Mouse (Mus musculus) spleen, embryonic (tissue): ENCODE results near the gene Sdf4.

Experiments
- CTCF ChIA-PET: fragments of 350-600 bp; sonication (Branson Sonifier 250); formaldehyde crosslinking; loops from one replicate; lab custom pipeline; 2022; lab: Charles Lee

Gene Sdf4

DNA sequence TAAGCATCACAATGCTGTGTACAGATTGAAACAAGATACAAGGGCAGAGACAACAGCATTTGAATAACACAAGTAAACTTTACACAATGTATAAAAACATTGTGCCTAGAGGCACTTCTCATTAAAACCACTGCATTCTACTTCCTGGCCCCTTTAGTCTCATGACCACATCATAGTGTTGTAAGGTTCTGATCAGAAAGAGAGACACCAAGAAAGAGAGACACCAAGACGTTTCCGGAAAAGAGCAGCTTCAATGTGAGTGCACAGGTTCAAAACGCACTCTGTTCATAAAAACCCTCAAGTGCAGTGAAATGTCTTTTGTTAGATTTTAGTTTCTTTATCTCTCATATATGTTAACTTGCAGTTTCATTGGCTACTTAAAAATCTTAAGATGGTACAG, 11.4 kb downstream of the Sdf4 start:
- CTCF ChIA-PET, result no interaction called here

DNA sequence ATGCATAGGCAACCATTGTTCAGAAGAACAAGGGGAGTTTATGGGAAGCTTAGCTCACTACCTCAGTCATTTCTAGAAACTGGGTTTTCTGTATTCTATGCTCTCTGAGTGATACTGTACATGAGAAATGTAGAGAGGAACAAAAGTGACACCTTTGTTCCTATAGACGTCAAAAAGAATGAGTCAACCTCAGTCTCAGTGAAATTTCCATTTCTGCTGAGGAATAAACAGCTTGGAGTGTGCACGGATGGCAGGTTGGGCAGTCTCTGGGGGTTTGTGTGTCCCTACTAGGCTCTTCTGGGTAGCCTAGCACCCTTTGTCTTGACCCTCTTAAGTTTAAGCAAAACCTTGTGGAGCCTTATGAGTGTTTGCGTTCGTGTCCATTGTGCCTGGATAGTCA, 15.7 kb downstream of the Sdf4 start:
- CTCF ChIA-PET, result no interaction called here

- CTCF ChIA-PET, result no interaction called here
These were observed 21.0 kb downstream of the Sdf4 start, which contains the start of gene Tnfrsf4 for GRCm38 (mm10) chr4:156013637-156014036. TSS of gene Tnfrsf4 (plus strand) at chr4:156013843.

GRCm38 (mm10) chr4:156014436-156014835, 21.8 kb downstream of the Sdf4 start:
- CTCF ChIA-PET, result no interaction called here

GRCm38 (mm10) chr4:156019771-156020170, 27.1 kb downstream of the Sdf4 start:
- CTCF ChIA-PET, result no interaction called here

GRCm38 (mm10) chr4:156021381-156021780, 28.7 kb downstream of the Sdf4 start:
- CTCF ChIA-PET, result no interaction called here

DNA sequence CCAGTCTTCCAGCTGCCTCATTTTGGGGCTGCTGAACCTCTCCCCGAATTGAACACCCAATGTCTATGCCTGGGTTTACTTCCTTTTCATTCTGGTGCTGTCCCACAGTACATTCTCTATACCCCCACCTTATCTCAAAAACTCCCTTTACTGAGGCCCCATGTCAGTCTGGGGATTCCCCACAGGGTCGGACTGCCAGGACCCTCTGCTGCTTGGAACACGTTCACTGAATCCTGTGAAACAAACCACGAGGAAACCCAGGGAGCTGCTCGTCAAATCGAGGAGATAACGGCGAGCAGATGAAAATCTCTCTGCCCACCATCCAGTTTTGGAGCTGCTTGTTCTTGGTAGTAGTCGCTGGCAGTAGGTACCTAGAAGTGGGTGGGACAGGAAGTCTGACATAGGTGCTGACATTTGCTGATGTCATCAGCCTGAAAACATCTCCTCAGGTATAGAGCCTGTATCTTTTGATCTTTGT, 29.3 kb downstream of the Sdf4 start:
- CTCF ChIA-PET, result no interaction called here

DNA sequence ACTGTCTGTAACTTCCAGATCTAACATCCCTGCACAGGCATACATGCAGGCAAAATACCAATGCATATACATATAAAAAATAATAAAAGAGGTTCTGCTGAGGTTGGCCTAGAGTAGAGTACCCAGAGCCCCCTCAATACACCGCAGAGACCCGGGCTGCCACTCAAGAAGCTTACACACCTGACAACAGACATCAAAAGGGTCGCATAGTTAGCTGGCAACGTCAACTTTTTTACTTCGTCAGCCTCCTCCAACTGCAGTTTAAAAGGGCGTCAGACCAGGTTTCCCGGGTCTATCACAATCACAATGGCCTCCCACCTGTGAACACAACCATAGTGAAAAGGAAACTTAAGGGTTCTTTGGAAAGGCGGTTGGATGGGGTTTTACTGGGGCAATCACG, 30.8 kb downstream of the Sdf4 start:
- CTCF ChIA-PET, result no interaction called here

DNA sequence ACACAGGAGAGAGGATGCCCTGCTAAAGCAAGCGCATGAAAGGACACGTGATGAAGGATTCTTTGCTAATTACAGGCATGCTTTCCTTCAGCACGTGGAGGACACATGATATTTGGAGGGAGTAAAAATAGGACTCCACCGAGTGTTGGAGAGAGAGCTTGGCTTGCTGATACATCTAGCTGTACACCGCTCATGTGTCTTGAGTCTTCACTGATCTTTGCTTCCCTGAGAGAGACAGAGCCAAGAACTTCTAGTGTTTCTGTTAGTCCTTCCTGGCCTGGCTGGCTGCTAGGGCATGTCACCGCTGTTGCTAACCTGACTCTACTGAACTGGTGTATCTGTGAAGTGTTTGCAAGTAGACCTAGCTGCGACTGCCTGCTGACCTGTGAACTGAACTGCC, 31.5 kb downstream of the Sdf4 start:
- CTCF ChIA-PET, result no interaction called here

DNA sequence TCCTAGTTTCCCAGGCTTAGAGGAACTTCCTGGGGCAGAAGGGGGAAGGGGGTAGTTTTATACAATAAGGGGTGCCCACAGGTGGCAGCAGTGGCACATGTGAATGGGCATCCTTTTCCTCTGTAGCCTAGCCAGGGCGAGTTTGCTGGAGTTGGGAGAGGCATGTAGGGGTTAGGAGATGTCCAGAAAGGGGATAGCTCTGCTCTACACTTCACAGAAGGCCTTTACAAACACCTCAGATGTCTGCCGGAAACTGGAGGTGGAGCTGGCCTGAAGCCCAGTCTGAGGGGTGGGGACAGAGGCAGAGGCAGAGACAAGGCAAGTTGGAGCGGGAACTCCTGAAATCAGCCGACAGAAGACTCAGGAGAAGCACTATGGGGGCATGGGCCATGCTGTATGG, 33.3 kb downstream of the Sdf4 start, which contains the start of gene Tnfrsf18:
TSS of gene Tnfrsf18 (plus strand) at position 152 of the 400 bp plus-strand sequence.
- CTCF ChIA-PET, result no interaction called here

DNA sequence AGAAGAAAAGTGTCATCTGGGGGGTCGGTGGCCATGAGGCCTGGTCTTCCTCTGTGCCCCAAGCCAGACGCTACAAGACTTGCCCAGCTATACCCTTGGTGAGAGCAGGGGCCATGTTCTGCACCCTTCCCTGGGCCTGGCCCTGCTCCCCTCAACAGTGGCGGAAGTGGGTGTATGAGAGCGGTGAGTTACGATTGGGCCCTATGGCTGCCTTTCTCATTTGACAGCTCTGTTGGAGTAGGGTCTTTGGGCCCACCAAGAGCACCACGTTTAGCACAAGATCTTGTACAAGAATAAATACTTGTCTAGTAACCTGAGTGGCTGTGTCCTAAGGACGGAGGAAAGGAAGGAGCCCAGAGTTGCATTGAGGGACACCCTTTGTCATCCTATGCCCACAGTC, 35.9 kb downstream of the Sdf4 start:
- CTCF ChIA-PET, result interaction anchor here (0.6 kb wide), 1 partner anchor 67 kb away, joined by 3 read pairs; no protein-coding TSS in a partner anchor

- CTCF ChIA-PET, result no interaction called here
These were observed 38.0 kb downstream of the Sdf4 start for GRCm38 (mm10) chr4:156030651-156031118.

DNA sequence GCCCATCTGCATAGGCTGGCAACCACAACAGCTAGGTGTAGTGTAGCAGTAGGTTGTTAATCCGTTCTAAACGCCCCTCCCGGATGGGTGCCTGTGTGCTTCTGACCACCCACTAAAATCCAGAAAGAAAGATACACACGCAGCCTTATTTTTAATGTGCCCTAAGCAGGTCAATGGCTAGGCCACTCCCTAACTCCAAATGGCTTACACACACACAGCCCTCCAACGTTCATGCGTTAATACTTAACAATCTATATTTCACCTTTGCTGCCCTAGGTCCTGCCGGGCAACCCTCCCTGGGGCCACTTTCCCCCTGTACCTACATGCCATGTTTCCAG, 38.6 kb downstream of the Sdf4 start:
- CTCF ChIA-PET, result no interaction called here

DNA sequence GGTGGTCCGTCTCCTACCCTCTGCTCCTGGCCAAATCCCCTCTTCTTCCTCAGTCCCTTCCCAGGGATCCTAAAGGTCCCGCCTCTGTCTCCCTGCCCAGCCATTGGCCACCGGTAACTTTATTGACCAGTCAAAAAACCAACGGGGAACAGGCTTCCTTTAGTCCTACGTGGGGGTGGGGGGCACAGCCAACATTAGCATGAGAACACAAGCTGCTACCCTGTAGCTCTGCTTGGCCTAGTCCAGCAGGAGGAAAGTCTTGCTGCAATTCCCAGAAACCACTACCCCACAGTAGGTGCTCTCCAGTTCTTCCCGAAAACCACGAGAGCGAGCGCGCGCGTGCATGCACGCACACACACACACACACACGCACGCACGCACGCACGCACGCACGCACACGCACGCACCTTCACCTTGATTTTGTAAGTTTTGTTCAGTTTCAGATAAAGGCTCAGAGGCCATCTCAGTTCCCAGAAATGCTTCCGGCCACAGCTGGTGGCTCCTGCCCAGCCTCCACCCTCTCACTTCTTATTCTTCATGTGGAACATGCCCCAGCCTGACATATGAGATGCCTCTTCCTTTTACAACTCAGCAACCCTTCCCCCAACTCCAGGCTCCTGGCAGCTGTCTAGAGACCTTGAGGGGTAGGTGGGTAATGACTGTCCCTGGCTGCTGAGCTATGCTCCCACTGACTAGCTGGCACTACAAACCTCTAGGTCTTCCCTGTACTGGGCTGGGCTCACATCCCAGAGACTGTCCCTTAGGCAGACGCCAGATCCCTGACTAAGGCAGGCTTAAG, 39.1 kb downstream of the Sdf4 start:
- CTCF ChIA-PET, result interaction anchor here (0.6 kb wide), 1 partner anchor 1107 kb away, joined by 3 read pairs; no protein-coding TSS in a partner anchor

DNA sequence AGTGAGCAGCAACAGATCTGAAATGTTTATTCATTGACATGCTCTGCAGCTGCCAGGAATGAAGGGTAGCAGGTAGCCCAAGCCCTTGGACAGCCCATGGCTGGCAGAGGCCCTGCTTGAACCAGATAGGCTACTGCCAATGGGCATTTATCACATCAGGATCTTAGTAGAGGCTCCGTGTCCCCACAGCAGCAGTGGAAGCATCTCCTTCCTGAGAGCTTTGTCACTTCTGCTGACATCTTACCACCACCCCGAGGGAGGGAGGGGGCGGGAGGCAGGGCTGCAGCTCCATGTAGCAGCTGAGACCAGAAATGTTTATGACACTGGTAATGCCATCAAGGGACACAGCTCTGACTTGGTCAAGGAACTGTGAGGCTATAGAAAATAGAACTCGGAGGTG, 40.2 kb downstream of the Sdf4 start:
- CTCF ChIA-PET, result interaction anchor here (0.5 kb wide), 1 partner anchor 78 kb away, joined by 3 read pairs; no protein-coding TSS in a partner anchor

GRCm38 (mm10) chr4:156033476-156034119, 40.9 kb downstream of the Sdf4 start:
- CTCF ChIA-PET, result no interaction called here

- CTCF ChIA-PET, result no interaction called here
These were observed 41.6 kb downstream of the Sdf4 start for GRCm38 (mm10) chr4:156034301-156034700.

- CTCF ChIA-PET, result interaction anchor here (0.9 kb wide), 1 partner anchor 37 kb away, joined by 3 read pairs; no protein-coding TSS in a partner anchor
These were observed 42.2 kb downstream of the Sdf4 start for GRCm38 (mm10) chr4:156034901-156035300.

DNA sequence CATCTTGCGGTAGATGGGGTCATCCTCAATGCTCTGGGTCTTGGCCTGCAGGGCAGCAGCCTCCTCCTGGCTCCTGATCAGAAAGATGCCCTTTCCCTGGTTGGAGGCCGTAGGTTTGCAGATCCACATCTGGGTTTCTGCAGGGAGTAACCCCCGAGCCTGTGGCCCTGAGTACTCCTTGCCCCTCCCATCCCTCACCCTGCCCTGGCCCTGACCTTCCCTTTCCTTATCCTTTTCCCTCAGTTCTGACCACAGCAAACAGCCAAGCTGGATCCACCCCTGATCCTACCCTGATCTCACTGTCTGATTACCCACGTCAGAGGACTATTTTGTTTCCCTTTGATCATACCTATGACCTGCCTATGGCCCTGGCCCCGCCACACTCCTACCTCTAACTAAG, 52.1 kb downstream of the Sdf4 start:
- CTCF ChIA-PET, result no interaction called here

GRCm38 (mm10) chr4:156049779-156050178, 57.1 kb downstream of the Sdf4 start:
- CTCF ChIA-PET, result no interaction called here

GRCm38 (mm10) chr4:156050391-156050980, 57.8 kb downstream of the Sdf4 start:
- CTCF ChIA-PET, result no interaction called here

DNA sequence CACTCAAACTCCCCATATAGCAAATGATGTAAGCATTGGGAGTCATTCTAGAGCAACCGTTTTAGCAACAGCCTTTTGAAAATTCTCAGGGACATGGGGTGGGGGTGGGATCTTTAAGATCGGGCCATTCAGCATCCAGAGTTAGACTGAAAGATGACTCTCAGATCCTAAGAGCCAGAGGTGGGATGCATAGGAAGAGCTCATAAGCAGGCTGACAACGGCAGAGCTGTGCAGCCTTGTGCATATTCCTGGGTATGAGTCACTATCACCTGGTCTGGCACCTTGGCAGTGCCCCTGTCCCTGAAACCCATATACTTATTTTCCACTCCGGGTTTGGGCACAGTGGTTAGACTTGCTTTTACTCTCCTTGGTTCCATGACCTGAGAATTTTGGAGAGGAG, 60.4 kb downstream of the Sdf4 start:
- CTCF ChIA-PET, result no interaction called here
